Mouse (Mus musculus) cerebellum, postnatal 36 days (tissue): ENCODE measurements around the gene Hist2h3b.
"Not testable (repeated sequence)": the region's sequence is repeated elsewhere in the genome, so short reads cannot be mapped to it uniquely, and the experiment has no call there.

Experiments used
- DNase-seq, 2 experiments: peaks; one replicate each; pipeline ENCODE4 v3.0.0; 2021 to 2022; ENCODE audit warnings: mixed read lengths in 2 of 2

Hist2h3b gene

GRCm38 (mm10) chr3:96239949-96240798 lies 28.3 kb upstream of the Hist2h3b start, which contains the start of gene Hist2h2aa2:
Gene Hist2h2aa2, minus strand, starts transcription at chr3:96240276.
- peak; percentile 95 to 100 for DNase-seq

- DNase-seq, result no peak
These were observed 27.7 kb upstream of the Hist2h3b start for GRCm38 (mm10) chr3:96240799-96241197.

GRCm38 (mm10) chr3:96243921-96244572 lies 24.4 kb upstream of the Hist2h3b start:
- no peak for DNase-seq

- peak; percentile 88 to 90 for DNase-seq
These were observed 23.2 kb upstream of the Hist2h3b start, which contains the start of gene Hist2h2aa1 for GRCm38 (mm10) chr3:96245003-96245886. Gene Hist2h2aa1, plus strand, starts transcription at chr3:96245497.

GRCm38 (mm10) chr3:96246018-96246417 lies 22.4 kb upstream of the Hist2h3b start:
- not testable (repeated sequence) for DNase-seq

- not testable (repeated sequence) for DNase-seq
These were observed 22.0 kb upstream of the Hist2h3b start, which contains the start of gene Hist2h3c1 for GRCm38 (mm10) chr3:96246427-96246856. Gene Hist2h3c1, plus strand, starts transcription at chr3:96246685.

GRCm38 (mm10) chr3:96247356-96248140 lies 20.9 kb upstream of the Hist2h3b start:
- no peak for DNase-seq

GRCm38 (mm10) chr3:96248141-96249033 lies 20.1 kb upstream of the Hist2h3b start:
- no peak for DNase-seq

GRCm38 (mm10) chr3:96249034-96249345 lies 19.5 kb upstream of the Hist2h3b start:
- DNase-seq, result no peak

GRCm38 (mm10) chr3:96250890-96251289 lies 17.6 kb upstream of the Hist2h3b start:
- DNase-seq, result no peak

GRCm38 (mm10) chr3:96251787-96252186 lies 16.7 kb upstream of the Hist2h3b start:
- DNase-seq, result no peak

- DNase-seq, result no peak
These were observed 13.6 kb upstream of the Hist2h3b start for GRCm38 (mm10) chr3:96254683-96255355.

- DNase-seq, result no peak
These were observed 12.4 kb upstream of the Hist2h3b start for GRCm38 (mm10) chr3:96255926-96256593.

GRCm38 (mm10) chr3:96257190-96257589 lies 11.3 kb upstream of the Hist2h3b start:
- DNase-seq, result no peak

GRCm38 (mm10) chr3:96260220-96260619 lies 8.2 kb upstream of the Hist2h3b start:
- no peak for DNase-seq

- no peak for DNase-seq
These were observed 6.8 kb upstream of the Hist2h3b start for GRCm38 (mm10) chr3:96261623-96262022.

GRCm38 (mm10) chr3:96262216-96262875 lies 6.1 kb upstream of the Hist2h3b start:
- DNase-seq, result peak; percentile 88 to 91

- DNase-seq, result peak; percentile 93 to 99
These were observed 5.4 kb upstream of the Hist2h3b start, which contains the start of gene Hist2h4 for GRCm38 (mm10) chr3:96262979-96263550. Gene Hist2h4, minus strand, starts transcription at chr3:96263311.
